Mouse (Mus musculus) hindbrain, embryonic 12.5 days (tissue): ENCODE results near the gene Ubl4b. TPM values are rescaled to one million over a fixed set of nuclear protein-coding genes. Genes with fewer than 3 reads are reported as not detected.
A peak's percentile ranks its signal among the peaks of the same experiment; 100 is the strongest.

Experiments
- ATAC-seq: fragments of 200-750 bp; cut with Nextera tagmentation; 2 replicates; pipeline ENCODE4 v1.8.0; 2017; ENCODE audit warnings: moderate TSS enrichment; ENCODE audit not compliant: low FRiP score
- H3K27ac ChIP-seq: fragments of 300-500 bp; sonication (generic); 2 replicates; pipeline ENCODE4 v1.5.1; 2016; ENCODE audit warnings: mild to moderate bottlenecking
- H3K27me3 ChIP-seq: fragments of 300-500 bp; sonication (generic); 2 replicates; pipeline ENCODE4 v1.6.1; 2016; ENCODE audit warnings: mild to moderate bottlenecking
- H3K36me3 ChIP-seq: fragments of 300-500 bp; sonication (generic); 2 replicates; pipeline ENCODE4 v1.6.1; 2016; ENCODE audit warnings: mild to moderate bottlenecking
- H3K4me1 ChIP-seq: fragments of 300-500 bp; sonication (generic); 2 replicates; pipeline ENCODE4 v1.6.1; 2016
- H3K4me2 ChIP-seq: fragments of 300-500 bp; sonication (generic); replicated peaks from 2 replicates; pipeline ENCODE4 v1.6.1; 2016; ENCODE audit warnings: mild to moderate bottlenecking
- H3K4me3 ChIP-seq: fragments of 300-500 bp; sonication (generic); 2 replicates; pipeline ENCODE4 v1.5.1; 2016; ENCODE audit warnings: mild to moderate bottlenecking
- H3K9ac ChIP-seq: fragments of 300-500 bp; sonication (generic); 2 replicates; pipeline ENCODE4 v1.6.1; 2016; ENCODE audit warnings: mild to moderate bottlenecking, moderate library complexity
- H3K9me3 ChIP-seq: fragments of 300-500 bp; sonication (generic); replicated peaks from 2 replicates; pipeline ENCODE4 v1.6.1; 2016; ENCODE audit warnings: mild to moderate bottlenecking
- WGBS: fragments of 180-500 bp; shearing (Covaris S2); methylation state at CpG from one replicate; pipeline ENCODE4 v1.1.7; 2016; 5-methylcytosine and 5-hydroxymethylcytosine counted together
- polyA plus RNA-seq: library from polyadenylated mRNA; unstranded; fragments of >200 nt; fragmentation: Nextera tagmentation; extraction: Ambion mirVana; gene quantifications from 2 replicates; pipeline ENCODE4 v1.2.1, GENCODE M21; 2016

Gene Ubl4b
- polyA plus RNA-seq, 1 experiment from 2014 or later: not detected

DNA sequence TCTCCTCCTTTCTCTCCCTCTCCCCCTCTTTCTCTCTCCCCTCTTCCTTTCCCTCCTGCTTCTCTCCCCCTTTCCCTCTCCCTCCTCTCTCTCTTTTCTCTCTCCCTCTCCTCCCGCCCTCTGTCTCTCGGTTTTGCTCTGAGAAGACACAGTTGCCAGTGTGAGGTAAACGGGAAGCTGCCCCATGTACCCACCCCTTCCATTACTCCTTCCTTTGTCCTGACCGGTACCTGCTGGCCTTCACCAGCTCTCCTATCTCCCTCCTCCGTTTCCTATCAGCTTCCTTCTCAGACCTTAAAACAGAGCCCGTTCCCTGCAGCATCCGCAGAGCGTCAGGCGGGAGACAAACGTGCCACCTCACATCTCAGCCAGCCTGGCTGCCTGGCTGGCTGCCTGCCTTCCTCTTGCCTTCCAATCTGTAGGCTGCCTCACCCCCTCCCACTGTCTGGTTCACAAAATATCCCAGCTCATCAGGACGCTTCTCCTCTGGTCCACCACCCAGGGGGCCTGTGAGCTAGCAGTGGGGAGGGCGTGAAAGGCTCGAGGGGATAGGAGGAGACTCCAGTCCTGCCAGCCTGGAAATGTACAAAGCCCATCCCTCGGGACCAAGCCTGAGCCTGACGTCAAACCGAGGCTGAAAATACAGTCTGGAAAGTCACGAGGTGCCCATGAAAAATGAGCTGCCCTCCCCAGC is 17.9 kb downstream of the Ubl4b start:
- H3K27ac ChIP-seq: peak overlapping the region; percentile 77
- H3K9ac ChIP-seq: peak overlapping the region; percentile 53
- no peaks in the 10 kb centered on the region for H3K9me3 ChIP-seq
- peak overlapping the region; percentile 19 for H3K4me3 ChIP-seq
- H3K4me1 ChIP-seq: peaks cover 18% of the 10 kb centered on the region; the same call in 1 of the 2 replicates
- no peaks in the 10 kb centered on the region for H3K36me3 ChIP-seq
- peaks cover 9% of the 10 kb centered on the region; the same call in 1 of the 2 replicates for H3K27me3 ChIP-seq
- peak overlapping the region; percentile 50 for H3K4me2 ChIP-seq
- ATAC-seq: peak; percentile 79
- WGBS: 5% methylated on average over 17 of the region's 17 CpGs

DNA sequence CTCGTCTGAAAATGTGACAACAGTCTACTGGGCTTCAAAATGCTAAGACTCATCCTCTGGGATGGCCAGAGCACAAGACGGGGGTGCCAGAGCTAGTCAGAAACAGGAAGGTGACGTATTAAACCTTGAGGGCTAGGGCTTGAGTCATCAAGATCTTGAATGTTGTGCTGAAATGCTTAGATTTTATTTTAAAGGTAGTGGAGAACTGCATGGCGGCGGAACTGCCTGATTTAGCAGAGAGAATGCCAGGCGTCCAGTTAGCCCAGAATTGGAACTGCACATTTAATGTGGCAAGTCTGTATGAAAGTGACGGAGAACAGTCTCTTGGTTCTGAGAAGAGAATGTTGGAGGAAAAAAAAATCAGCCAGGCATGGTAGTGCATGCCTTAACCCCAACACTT is 19.9 kb downstream of the Ubl4b start:
- no peak for ATAC-seq
- H3K27me3 ChIP-seq: peaks cover 6% of the 10 kb centered on the region; the same call in 1 of the 2 replicates
- no peak overlapping the region for H3K4me2 ChIP-seq
- peaks cover 18% of the 10 kb centered on the region; the same call in 1 of the 2 replicates for H3K4me1 ChIP-seq
- 85% methylated on average over 7 of the region's 7 CpGs for WGBS
- no peaks in the 10 kb centered on the region for H3K9me3 ChIP-seq
- no peak overlapping the region for H3K27ac ChIP-seq
- H3K9ac ChIP-seq: no peak overlapping the region
- H3K4me3 ChIP-seq: no peak overlapping the region
- H3K36me3 ChIP-seq: no peaks in the 10 kb centered on the region

DNA sequence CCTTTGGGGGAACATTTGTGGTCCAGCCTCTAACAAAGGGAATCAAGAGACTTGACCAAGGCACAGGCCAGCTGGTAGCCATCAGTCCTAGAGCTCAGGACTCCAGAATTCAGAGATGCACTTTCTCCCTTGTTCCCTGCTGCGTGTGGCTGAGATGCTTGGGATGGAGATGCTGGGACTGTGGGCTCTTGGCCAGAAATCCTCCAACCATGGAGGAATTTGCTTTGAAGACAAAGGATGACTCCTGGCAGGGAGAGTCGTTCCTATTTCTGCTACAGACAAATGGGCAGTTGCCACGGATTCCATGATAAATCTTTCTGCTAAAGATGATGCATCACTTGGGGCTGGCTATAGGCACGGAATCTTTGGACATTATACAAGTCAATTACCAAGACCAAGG is 21.3 kb downstream of the Ubl4b start:
- ATAC-seq: no peak
- WGBS: 70% methylated on average over 4 of the region's 4 CpGs

DNA sequence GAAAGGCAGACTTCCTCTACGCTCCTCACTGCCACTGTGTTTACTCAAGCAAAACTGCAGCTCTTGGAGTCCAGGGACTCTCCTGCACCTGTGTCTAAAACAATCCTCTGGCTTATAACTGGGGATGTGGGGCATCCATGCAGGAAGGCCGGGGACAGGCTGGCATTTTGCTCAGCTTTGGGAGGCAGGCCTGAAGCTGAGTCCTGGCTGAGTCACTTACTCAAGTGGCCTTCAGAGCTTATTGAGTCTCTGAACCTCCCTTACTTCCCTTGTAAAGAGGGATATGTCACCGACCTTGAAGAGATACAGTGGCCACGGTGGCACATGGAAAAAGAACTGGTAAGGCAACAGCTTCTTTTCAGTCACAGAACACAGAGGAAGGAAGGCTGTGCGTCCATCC is 24.3 kb downstream of the Ubl4b start:
- WGBS: 85% methylated on average over 5 of the region's 5 CpGs

More for the DNA sequence above, 21.3 kb downstream of the Ubl4b start:
- Histone ChIP-seq H3K27me3 (peaks cover 4% of the 10 kb centered on the region; the same call in 1 of the 2 replicates), H3K36me3 (no peaks in the 10 kb centered on the region), H3K4me3 (no peak overlapping the region), H3K9me3 (no peaks in the 10 kb centered on the region), H3K27ac (no peak overlapping the region), H3K4me2 (no peak overlapping the region), H3K9ac (no peak overlapping the region), H3K4me1 (peaks cover 26% of the 10 kb centered on the region)

DNA sequence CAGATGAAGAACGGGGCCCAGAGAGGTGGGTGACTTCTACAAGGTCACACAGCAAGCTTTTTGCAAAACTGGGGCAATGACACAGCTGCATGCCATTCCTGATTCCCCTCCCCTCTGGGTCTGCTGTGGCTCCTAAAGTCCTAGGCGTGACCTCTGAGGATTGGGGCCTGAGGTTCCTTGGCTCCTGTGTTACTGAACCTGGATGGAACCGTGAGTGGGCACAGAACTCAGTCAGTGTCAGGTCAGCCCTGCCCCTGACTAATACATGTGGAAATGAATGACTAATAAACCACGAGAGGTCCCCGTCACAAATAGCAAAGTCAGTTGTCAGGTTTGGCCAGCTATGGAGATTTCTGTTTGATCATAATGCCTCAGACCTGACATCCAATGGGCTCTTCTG is 25.7 kb downstream of the Ubl4b start:
- Histone ChIP-seq H3K9ac (no peak overlapping the region), H3K4me2 (no peak overlapping the region), H3K9me3 (no peaks in the 10 kb centered on the region), H3K4me1 (peaks cover 15% of the 10 kb centered on the region), H3K36me3 (no peaks in the 10 kb centered on the region), H3K27me3 (no peaks in the 10 kb centered on the region), H3K4me3 (no peak overlapping the region), H3K27ac (peak overlapping the region; percentile 72)
- 78% methylated on average over 5 of the region's 5 CpGs for WGBS
- ATAC-seq: peak; percentile 51

More for the DNA sequence above, 24.3 kb downstream of the Ubl4b start:
- no peak overlapping the region for H3K4me2 ChIP-seq
- no peak overlapping the region for H3K4me3 ChIP-seq
- ATAC-seq: no peak
- H3K9me3 ChIP-seq: no peaks in the 10 kb centered on the region
- peaks cover 15% of the 10 kb centered on the region for H3K4me1 ChIP-seq
- no peaks in the 10 kb centered on the region for H3K27me3 ChIP-seq
- no peak overlapping the region for H3K27ac ChIP-seq
- no peaks in the 10 kb centered on the region for H3K36me3 ChIP-seq
- no peak overlapping the region for H3K9ac ChIP-seq

DNA sequence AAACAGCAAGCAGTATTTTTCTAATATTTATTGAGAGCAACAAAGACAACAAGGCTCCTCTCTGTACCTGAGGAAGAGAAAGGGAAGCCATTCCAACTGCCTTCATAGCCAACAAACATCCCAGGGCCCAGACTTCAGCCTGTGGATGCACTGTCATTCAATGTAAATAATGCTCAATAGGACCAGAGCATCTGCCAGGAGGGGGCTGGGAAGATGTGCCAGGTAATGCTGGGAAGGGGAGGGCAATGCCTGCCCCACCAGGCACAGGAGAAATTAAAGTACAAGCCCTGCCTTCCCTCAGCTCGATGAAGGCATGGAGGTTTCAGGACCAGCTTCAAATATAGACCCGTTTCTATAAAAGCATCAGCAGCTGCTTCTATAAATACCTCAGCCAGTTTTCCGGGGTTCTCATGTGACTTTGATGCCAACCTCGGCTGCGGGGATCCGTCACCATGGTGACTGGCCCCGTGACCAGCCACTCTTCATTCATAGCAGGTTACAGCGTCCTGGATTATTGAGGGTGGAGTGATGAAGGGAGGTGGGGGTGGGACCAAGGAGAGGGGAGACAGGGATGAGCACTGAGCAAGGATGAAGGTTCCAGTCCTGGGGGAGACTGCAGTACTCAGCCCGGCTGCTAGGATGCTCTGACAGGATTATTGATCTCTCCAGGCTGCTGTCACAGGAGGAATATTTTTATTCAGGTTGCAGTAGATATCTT is 26.3 kb downstream of the Ubl4b start:
- H3K4me1 ChIP-seq: peaks cover 15% of the 10 kb centered on the region
- no peaks in the 10 kb centered on the region for H3K9me3 ChIP-seq
- no peak overlapping the region for H3K4me3 ChIP-seq
- peak overlapping the region; percentile 72 for H3K27ac ChIP-seq
- H3K27me3 ChIP-seq: no peaks in the 10 kb centered on the region
- no peak overlapping the region for H3K9ac ChIP-seq
- peak; percentile 86 for ATAC-seq
- peak overlapping the region; percentile 23 for H3K4me2 ChIP-seq
- WGBS: 26% methylated on average over 9 of the region's 9 CpGs
- no peaks in the 10 kb centered on the region for H3K36me3 ChIP-seq

DNA sequence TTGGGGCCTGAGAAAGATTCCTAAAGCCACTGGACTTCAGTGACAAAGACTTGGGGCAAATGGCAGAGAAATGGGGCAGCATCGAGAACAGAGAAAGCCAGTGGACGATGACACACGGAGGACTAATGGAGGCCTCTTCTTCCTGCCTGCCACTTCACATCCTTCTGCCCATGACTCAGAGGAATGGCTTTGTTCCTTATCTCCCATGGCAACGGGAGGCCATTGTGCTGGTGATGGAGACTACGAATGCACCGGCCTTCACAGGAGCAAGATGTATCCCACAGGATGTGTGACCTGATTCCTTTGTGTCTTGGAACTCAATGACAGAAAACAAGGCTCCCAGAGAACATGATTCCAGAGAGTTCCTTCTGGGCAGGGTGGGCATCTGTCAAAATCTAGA is 30.3 kb downstream of the Ubl4b start:
- no peak overlapping the region for H3K4me3 ChIP-seq
- no peaks in the 10 kb centered on the region for H3K9me3 ChIP-seq
- ATAC-seq: no peak
- H3K9ac ChIP-seq: no peak overlapping the region
- H3K36me3 ChIP-seq: no peaks in the 10 kb centered on the region
- peaks cover 15% of the 10 kb centered on the region for H3K4me1 ChIP-seq
- 45% methylated on average over 6 of the region's 6 CpGs for WGBS
- no peak overlapping the region for H3K4me2 ChIP-seq
- no peak overlapping the region for H3K27ac ChIP-seq
- peaks cover 14% of the 10 kb centered on the region for H3K27me3 ChIP-seq

DNA sequence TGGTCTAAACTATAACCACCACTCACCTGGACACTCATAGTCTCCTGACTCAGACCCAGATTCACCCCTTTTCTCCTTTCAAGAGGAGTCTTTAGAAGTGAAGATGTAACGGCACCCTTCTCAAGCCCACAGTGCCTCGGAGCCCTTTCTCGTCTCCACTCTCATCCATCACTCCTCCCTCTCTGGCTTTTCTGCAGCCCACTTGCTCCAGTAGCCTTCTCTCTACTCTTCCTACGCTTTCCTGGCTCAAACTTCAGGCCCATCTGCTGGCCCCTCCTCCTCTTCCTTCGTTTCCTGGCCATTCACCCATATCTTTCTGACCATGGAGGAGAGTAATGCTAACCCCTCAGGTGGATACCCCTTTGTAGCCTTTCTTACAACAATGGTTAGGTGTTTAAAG is 33.9 kb downstream of the Ubl4b start:
- 72% methylated on average over 5 of the region's 5 CpGs for WGBS
- Histone ChIP-seq H3K4me3 (no peak overlapping the region), H3K36me3 (no peaks in the 10 kb centered on the region), H3K9me3 (no peaks in the 10 kb centered on the region), H3K4me1 (peaks cover 14% of the 10 kb centered on the region), H3K9ac (no peak overlapping the region), H3K27ac (no peak overlapping the region), H3K4me2 (no peak overlapping the region), H3K27me3 (peaks cover 49% of the 10 kb centered on the region)
- ATAC-seq: no peak

DNA sequence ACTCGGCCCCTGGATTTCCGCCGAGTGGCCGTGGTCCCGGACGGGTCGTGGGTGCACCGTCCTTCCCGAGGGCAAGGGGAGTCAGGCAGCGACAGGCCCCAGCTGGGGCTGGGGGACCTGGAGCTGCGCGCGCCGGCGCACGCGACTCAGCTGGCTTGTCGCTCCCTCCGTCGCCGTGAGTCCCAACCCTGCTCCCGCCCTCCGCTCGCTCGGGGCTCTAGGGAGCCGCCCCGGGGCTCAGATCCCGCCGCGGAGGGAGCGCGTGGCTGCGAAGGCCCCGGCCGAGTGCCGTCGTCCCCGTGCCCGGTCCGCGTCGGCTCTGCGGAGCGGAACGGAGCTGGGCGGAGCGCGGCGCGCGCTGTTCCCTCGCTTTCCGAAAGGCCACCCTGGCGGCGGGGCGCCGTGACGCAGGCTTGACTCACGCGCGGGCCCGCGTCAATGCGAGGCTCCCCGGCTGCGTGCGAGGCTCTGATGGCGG is 37.2 kb downstream of the Ubl4b start, which contains the start of gene Slc6a17:
Gene Slc6a17 (minus strand): TSS at position 388 of the 478 bp plus-strand sequence.
- under 1% methylated on average over 63 of the region's 68 CpGs for WGBS
- Histone ChIP-seq H3K27me3 (peaks cover 64% of the 10 kb centered on the region), H3K36me3 (no peaks in the 10 kb centered on the region), H3K9ac (peak within 1 kb of the TSS; percentile 64), H3K9me3 (no peaks in the 10 kb centered on the region), H3K4me2 (peak within 1 kb of the TSS; percentile 98), H3K27ac (no peak within 1 kb of the TSS), H3K4me1 (peaks cover 14% of the 10 kb centered on the region), H3K4me3 (peak within 1 kb of the TSS; percentile 63)
- ATAC-seq: peak; percentile 82

DNA sequence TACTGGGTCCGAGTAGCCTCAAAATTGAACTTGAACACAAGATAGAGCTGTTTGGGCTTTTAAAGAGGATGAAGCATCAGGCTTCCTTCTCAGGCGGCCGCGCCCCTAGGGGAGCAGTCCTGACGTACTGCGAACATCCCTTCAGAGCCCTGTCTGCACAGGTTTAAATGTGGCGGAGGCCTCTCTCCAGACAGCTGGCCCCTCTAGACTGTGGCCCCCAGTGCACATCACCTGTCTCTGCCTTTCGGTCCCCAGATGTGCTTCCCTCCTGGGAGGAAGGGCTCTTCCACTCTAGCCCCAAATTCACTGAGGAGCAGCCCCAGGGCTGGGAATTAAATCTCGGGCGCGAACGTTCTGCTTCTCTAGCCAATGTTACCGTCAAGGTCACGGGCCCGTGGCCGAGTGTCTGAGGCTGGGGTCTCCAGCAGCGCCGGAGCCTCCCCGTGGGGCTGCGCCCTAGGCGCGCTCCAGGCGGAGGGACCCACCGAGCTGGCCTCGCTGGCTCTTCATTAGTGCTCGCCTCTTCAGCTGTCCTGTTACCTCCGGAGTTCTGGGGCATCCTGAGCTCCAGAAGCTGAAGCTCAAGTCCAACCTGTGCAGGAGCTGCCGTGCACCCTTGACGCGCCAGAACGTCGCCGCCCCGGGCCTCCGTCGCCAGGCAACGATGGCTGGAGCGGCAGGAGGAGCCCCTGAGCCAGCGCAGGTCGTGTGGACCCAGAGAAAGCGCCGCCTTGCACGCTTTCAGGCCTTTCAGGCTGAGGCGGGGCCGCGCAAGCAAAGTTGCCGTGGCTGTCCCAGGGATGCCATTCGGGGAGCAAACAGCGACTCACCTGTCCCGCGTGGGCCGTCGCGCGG is 37.9 kb downstream of the Ubl4b start:
- Histone ChIP-seq H3K27me3 (peaks cover 64% of the 10 kb centered on the region), H3K4me1 (peaks cover 14% of the 10 kb centered on the region), H3K9me3 (no peaks in the 10 kb centered on the region), H3K4me3 (peak overlapping the region; percentile 63), H3K9ac (peak overlapping the region; percentile 64), H3K4me2 (peak overlapping the region; percentile 98), H3K27ac (no peak overlapping the region), H3K36me3 (no peaks in the 10 kb centered on the region)
- 4% methylated on average over 55 of the region's 55 CpGs for WGBS
- ATAC-seq: peak; percentile 83

DNA sequence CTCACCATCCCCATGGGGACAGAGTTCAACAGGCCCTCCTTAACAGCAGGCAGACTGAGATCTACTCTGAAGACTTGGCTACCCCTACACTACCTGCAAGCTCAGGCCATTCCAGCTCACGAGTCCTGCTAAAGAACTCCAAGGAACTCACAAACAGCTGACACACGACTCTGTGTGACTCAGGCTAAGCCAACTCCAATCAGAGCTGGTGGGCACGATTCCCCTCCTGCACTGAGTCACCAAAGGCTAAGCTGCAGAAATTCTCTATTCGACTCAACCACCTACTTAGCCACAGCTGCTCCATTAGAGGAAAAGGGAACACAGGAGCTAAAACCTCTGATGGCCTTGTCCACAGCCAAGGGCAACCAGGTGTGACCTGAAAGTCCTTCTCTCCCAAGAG is 38.9 kb downstream of the Ubl4b start:
- 68% methylated on average over 4 of the region's 4 CpGs for WGBS
- no peak for ATAC-seq
- H3K4me3 ChIP-seq: no peak overlapping the region
- peaks cover 63% of the 10 kb centered on the region for H3K27me3 ChIP-seq
- no peak overlapping the region for H3K9ac ChIP-seq
- no peak overlapping the region for H3K4me2 ChIP-seq
- no peaks in the 10 kb centered on the region for H3K36me3 ChIP-seq
- H3K27ac ChIP-seq: no peak overlapping the region
- peaks cover 14% of the 10 kb centered on the region for H3K4me1 ChIP-seq
- no peaks in the 10 kb centered on the region for H3K9me3 ChIP-seq

DNA sequence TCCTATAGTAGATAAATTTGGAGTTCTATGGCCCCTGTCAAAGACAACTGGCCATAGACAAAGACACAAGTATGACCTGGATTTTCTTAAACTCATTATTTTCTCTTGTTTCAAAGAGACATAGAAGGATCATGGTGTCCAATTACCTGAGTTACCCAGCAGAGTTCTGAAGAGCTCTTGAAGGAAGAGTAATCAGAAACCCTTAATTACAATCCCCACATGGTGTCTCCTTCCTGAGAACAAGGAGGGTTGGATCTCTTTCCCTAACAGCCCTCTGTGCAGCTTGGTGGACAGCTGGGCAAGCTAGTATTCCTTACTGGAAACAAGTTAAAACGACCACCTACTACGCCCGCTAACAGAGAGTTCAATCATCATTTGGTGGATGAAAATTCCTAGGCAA is 43.5 kb downstream of the Ubl4b start:
- no peak for ATAC-seq
- no peak overlapping the region for H3K27ac ChIP-seq
- WGBS: 90% methylated on average over 3 of the region's 3 CpGs
- peaks cover 5% of the 10 kb centered on the region; the same call in 1 of the 2 replicates for H3K4me1 ChIP-seq
- no peak overlapping the region for H3K4me2 ChIP-seq
- no peaks in the 10 kb centered on the region for H3K36me3 ChIP-seq
- peaks cover 20% of the 10 kb centered on the region for H3K27me3 ChIP-seq
- no peak overlapping the region for H3K9ac ChIP-seq
- no peak overlapping the region for H3K4me3 ChIP-seq
- H3K9me3 ChIP-seq: no peaks in the 10 kb centered on the region
